Mouse (Mus musculus): ENCODE results near the gene Gm20481. TPM values are rescaled to one million over a fixed set of nuclear protein-coding genes. Genes with fewer than 3 reads are reported as not detected.
"Not testable (repeated sequence)": the region's sequence is repeated elsewhere in the genome, so short reads cannot be mapped to it uniquely, and the experiment has no call there.

Gene Gm20481
- polyA plus RNA-seq, 1 experiment, result not detected

- no peak overlapping the region for H3K4me3 ChIP-seq (ENCODE audit: control insufficient read depth, low read depth, low read length)
- TF ChIP-seq CTCF (IDR thresholded peaks at IDR 0.05; ENCODE audit: control insufficient read depth, insufficient read depth, insufficient replicate concordance, low read depth, low read length), result no peak
- no peak for TF ChIP-seq POLR2A (IDR thresholded peaks at IDR 0.05; ENCODE audit: control insufficient read depth, low read depth, low read length)
- H3K4me1 ChIP-seq (ENCODE audit: control insufficient read depth, insufficient read depth, low read length), result peaks cover 3% of the 10 kb centered on the region
- H3K36me3 ChIP-seq (ENCODE audit: control insufficient read depth, insufficient read depth, low read length), result no peaks in the 10 kb centered on the region
- H3K27me3 ChIP-seq (ENCODE audit: control insufficient read depth, insufficient read depth, low read length), result no peaks in the 10 kb centered on the region
- no peak overlapping the region for H3K27ac ChIP-seq (ENCODE audit: control insufficient read depth, insufficient read depth, low read depth, low read length)
Measured at GRCm38 (mm10) chr17:34946486-34947140, 23.1 kb upstream of the Gm20481 start.

GRCm38 (mm10) chr17:34947606-34948005 is 22.1 kb upstream of the Gm20481 start:
- TF ChIP-seq POLR2A (IDR thresholded peaks at IDR 0.05; ENCODE audit: control insufficient read depth, low read depth, low read length) (no peak), CTCF (IDR thresholded peaks at IDR 0.05; ENCODE audit: control insufficient read depth, insufficient read depth, insufficient replicate concordance, low read depth, low read length) (no peak)
- no peaks in the 10 kb centered on the region for H3K27me3 ChIP-seq (ENCODE audit: control insufficient read depth, insufficient read depth, low read length)
- no peak overlapping the region for H3K27ac ChIP-seq (ENCODE audit: control insufficient read depth, insufficient read depth, low read depth, low read length)
- no peak overlapping the region for H3K4me3 ChIP-seq (ENCODE audit: control insufficient read depth, low read depth, low read length)
- peaks cover 4% of the 10 kb centered on the region; the same call in 1 of the 2 replicates for H3K4me1 ChIP-seq (ENCODE audit: control insufficient read depth, insufficient read depth, low read length)
- H3K36me3 ChIP-seq (ENCODE audit: control insufficient read depth, insufficient read depth, low read length), result no peaks in the 10 kb centered on the region

DNA sequence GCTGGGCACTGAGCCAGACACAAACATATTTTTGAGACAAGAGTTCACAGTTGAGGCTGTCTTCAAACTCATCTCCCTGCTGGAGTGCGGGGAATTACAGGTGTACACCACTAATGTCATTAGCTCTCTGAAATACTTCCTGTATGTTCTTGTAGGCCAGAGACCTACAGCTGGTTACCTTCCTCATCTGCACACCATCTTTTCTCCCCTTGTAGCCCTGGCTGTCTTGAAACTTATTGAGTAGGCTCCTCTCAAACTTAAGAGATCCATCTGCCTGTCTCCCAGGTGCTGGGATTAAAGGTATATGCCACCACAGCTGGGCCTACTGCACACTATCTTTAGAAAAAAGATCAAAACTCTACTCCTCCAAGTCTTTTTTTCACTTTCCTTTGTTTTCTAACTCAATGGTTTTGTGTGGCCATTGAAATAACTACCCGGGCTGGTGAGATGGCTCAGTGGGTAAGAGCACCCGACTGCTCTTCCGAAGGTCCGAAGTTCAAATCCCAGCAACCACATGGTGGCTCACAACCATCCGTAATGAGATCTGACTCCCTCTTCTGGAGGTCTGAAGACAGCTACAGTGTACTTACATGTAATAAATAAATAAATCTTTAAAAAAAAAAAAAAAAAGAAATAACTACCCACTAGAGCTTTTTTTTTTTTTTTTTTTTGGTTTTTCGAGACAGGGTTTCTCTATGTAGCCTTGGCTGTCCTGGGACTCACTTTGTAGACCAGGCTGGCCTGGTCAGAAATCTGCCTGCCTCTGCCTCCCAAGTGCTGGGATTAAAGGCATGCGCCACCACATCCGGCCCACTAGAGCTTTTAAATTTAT is 20.8 kb upstream of the Gm20481 start:
- not testable (repeated sequence) for H3K4me1 ChIP-seq (ENCODE audit: control insufficient read depth, insufficient read depth, low read length); H3K4me3 ChIP-seq (ENCODE audit: control insufficient read depth, low read depth, low read length); H3K36me3 ChIP-seq (ENCODE audit: control insufficient read depth, insufficient read depth, low read length); H3K27ac ChIP-seq (ENCODE audit: control insufficient read depth, insufficient read depth, low read depth, low read length); H3K27me3 ChIP-seq (ENCODE audit: control insufficient read depth, insufficient read depth, low read length)

DNA sequence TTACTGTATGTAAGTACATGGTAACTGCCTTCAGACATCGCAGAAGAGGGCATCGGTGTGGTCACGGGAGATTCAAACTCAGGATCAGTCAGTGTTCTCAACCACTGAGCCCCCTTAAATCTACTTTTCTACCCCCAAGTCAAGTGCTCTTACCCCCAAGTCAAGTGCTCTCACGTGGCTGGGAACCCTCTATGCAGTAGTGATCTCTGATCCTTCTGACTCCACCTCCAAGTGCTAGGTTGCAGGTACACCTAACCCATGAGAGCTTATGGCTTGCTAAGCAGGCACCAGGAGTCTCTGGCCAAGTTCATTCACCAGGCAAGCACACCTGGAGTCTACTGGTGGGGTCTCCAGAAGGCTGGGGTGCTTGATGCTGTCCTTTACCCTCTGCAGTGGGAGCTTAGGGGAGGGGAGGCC is 20.2 kb upstream of the Gm20481 start:
- H3K4me1 ChIP-seq (ENCODE audit: control insufficient read depth, insufficient read depth, low read length), result peaks cover 4% of the 10 kb centered on the region; the same call in 1 of the 2 replicates
- TF ChIP-seq POLR2A (IDR thresholded peaks at IDR 0.05; ENCODE audit: control insufficient read depth, low read depth, low read length) (no peak), CTCF (IDR thresholded peaks at IDR 0.05; ENCODE audit: control insufficient read depth, insufficient read depth, insufficient replicate concordance, low read depth, low read length) (no peak)
- no peaks in the 10 kb centered on the region for H3K27me3 ChIP-seq (ENCODE audit: control insufficient read depth, insufficient read depth, low read length)
- no peak overlapping the region for H3K27ac ChIP-seq (ENCODE audit: control insufficient read depth, insufficient read depth, low read depth, low read length)
- no peak overlapping the region for H3K4me3 ChIP-seq (ENCODE audit: control insufficient read depth, low read depth, low read length)
- no peaks in the 10 kb centered on the region for H3K36me3 ChIP-seq (ENCODE audit: control insufficient read depth, insufficient read depth, low read length)

DNA sequence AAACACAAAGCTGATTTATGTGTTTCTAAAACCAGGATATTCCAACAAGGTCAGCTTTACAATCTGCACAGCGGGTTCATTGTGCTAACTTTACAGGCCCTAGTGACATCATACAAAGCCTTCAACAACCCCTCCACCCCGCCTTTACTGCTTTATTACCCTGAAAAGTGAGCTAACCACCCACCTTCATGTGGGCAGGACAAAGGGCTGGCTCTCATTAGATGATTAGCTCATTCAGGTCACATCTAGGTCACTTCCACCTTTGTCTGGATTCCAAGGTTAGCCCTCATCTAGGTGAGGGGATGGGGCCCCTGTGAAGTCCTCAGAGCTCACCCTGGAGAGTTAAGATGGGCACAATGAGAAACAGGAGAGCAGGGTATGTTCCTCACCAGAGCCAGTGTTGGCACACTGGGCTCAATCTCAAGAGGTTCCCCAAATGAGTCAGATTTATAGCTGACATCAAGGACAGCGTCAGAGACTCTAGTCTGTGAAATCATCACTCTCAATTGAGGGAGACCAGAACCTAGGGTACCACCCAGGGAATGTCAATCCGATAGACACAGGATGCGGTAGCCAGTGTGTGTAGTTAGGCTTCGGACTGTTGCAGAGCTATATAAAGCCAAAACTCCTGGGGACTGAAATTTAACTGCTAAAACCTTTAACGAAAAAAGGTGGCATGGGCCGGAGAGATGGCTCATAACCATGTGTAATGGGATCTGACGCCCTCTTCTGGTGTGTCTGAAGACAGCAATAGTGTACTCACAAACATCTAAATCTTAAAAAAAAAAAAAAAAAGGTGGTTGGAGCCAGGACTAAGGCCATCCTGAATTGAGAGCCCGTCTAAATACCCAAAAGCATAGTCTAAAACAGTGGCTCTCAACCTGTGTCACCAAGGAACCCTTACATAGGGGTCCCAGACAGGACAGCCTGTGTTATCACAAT is 18.9 kb upstream of the Gm20481 start:
- Histone ChIP-seq H3K27me3 (ENCODE audit: control insufficient read depth, insufficient read depth, low read length) (no peaks in the 10 kb centered on the region), H3K4me3 (ENCODE audit: control insufficient read depth, low read depth, low read length) (no peak overlapping the region), H3K27ac (ENCODE audit: control insufficient read depth, insufficient read depth, low read depth, low read length) (no peak overlapping the region), H3K36me3 (ENCODE audit: control insufficient read depth, insufficient read depth, low read length) (no peaks in the 10 kb centered on the region), H3K4me1 (ENCODE audit: control insufficient read depth, insufficient read depth, low read length) (peaks cover 4% of the 10 kb centered on the region; the same call in 1 of the 2 replicates)
- no peak for TF ChIP-seq CTCF (IDR thresholded peaks at IDR 0.05; ENCODE audit: control insufficient read depth, insufficient read depth, insufficient replicate concordance, low read depth, low read length)
- TF ChIP-seq POLR2A (IDR thresholded peaks at IDR 0.05; ENCODE audit: control insufficient read depth, low read depth, low read length), result no peak

GRCm38 (mm10) chr17:34951636-34952377 is 17.9 kb upstream of the Gm20481 start:
- Histone ChIP-seq H3K36me3 (ENCODE audit: control insufficient read depth, insufficient read depth, low read length) (no peaks in the 10 kb centered on the region), H3K4me3 (ENCODE audit: control insufficient read depth, low read depth, low read length) (peak overlapping the region; percentile 97), H3K27me3 (ENCODE audit: control insufficient read depth, insufficient read depth, low read length) (no peaks in the 10 kb centered on the region), H3K27ac (ENCODE audit: control insufficient read depth, insufficient read depth, low read depth, low read length) (peak overlapping the region; percentile 90), H3K4me1 (ENCODE audit: control insufficient read depth, insufficient read depth, low read length) (peaks cover 4% of the 10 kb centered on the region; the same call in 1 of the 2 replicates)
- no peak for TF ChIP-seq CTCF (IDR thresholded peaks at IDR 0.05; ENCODE audit: control insufficient read depth, insufficient read depth, insufficient replicate concordance, low read depth, low read length)
- no peak for TF ChIP-seq POLR2A (IDR thresholded peaks at IDR 0.05; ENCODE audit: control insufficient read depth, low read depth, low read length)

Data from testis, adult 2 months (tissue).